Mouse (Mus musculus): ENCODE measurements around the gene Kcnk16. TPM values are rescaled to one million over a fixed set of nuclear protein-coding genes. Genes with fewer than 3 reads are reported as not detected.

The Kcnk16 gene
- total RNA-seq, 2 experiments from 2014 or later, result not detected

DNA sequence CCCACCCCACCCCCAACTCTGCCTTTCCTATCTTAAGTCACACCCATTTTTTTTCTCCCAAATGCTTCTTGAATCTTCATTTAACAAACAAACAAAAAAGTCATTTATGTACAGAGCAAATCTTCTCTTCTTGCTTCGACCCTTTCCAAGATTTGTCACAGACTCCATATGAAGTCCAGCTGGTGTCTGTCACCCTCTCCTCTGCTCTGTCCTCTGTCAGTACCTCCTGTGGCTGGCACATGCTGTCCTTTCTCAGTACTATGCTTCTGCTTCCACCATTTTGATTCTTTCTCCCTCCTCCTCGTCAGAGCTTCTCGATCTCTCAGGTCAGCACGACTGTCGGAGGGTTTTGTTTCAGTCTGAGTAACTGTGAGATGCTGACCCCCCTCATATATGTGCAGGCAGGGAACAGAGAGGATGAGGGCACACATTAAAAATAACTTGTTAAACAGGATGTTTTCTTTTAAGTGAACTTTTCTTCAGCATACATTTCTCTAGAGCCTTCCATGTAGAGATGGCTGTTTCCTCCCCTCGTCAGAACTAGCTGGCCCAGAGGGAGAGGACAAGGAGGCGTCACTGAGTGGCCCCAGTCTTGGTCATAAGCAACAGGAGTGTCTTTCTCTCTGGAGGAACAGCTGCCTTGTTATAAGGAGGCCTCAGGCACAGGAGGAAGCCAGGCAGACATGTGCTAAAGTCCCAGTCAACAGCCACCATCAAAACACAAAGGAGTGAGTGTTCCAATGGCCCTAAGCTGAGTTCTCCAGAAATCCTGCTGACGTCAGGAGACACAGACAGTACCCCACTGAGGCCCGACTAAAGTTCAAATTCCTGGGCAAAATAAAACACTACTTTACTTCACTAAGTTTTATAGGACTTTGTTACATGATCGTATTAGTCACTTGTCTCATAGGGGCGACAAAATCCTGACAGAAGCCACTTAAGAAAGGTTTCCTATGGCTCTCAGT lies 35.7 kb downstream of the Kcnk16 start:
- DNase-seq (ENCODE audit: low spot score in 2 of 2), result no peak

DNA sequence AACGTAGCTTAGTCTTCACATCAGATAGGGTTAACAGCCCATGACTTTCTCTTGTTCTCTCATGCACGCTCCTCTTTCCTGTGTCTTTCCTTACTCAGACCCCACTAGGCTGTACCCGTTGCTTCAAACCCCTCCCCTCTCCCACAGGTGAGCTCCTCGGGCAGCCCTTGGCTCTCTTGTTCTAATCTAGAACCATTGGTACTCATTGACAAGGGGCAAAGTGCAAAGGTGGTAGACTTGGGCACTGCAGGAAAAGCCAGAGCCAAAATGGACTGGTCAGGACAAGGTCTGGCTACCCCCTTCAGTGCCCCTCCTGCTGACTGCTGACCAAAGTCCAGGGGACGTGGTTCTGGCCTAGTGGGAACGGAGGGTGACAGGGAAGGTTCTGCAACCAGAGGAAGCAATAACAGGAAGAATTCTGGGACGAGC lies 38.9 kb downstream of the Kcnk16 start:
- no peak for DNase-seq (ENCODE audit: low spot score in 2 of 2)

DNA sequence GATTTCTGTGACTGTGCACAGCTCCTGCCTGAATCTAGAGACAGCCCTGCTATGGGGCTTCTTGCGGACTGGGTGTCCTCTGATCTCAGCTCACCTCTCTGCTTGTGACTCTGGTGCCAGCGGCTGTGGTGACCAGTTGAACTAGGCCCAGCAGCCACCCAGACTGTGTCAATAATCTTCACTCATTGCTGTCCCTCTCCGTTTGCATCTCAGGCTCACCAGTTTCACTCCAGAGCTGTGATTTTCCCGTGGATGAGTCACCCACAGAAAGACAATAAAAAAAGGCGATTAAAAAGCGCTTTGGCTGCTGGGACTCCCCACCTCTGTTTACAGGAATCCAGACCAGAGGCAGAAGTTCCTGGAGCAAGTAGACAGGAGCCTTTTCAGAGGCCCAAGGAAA lies 39.6 kb downstream of the Kcnk16 start:
- no peak for DNase-seq (ENCODE audit: low spot score in 2 of 2)

DNA sequence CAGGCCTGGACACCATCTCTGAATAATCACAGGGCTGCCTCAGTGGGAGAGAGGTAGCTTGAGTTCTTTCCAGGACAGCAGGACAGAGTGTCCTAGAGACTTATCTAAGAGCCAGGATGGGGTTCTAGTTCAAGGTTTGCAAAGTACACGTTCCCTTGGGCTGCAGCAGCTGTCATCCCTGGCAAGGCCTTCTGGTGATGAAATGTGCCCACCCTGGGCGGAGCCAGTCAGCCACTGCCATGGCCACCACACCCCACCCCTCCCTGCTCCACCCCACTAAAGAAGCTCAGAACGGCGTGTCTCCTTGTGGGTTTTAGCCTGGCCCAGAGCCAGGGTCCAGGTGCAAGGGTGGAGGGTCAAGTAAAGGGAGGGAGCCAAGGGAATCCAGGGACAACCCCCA lies 40.7 kb downstream of the Kcnk16 start:
- peak in 1 of 2 experiments; percentile 26 for DNase-seq (ENCODE audit: low spot score in 2 of 2)

DNA sequence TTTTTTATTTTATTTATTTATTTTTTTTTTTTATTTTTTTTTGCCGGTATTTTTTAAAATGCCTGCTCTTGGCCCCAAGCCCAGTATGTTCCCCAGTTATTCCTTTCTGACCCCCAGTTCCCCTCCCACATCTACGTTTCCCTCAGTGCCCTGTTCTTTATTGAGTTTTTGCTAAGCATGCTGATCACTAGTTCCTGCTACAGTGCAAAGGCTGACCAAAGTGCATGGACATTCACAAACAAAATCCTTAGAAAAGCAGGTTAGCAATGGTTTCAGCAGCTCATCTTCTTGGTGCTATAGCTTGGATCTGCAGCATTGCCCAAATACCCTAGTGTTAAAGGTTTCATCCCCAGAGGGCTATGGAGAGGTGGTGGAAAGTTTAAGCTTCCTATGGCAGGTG lies 42.0 kb downstream of the Kcnk16 start:
- DNase-seq (ENCODE audit: low spot score in 2 of 2), result no peak

DNA sequence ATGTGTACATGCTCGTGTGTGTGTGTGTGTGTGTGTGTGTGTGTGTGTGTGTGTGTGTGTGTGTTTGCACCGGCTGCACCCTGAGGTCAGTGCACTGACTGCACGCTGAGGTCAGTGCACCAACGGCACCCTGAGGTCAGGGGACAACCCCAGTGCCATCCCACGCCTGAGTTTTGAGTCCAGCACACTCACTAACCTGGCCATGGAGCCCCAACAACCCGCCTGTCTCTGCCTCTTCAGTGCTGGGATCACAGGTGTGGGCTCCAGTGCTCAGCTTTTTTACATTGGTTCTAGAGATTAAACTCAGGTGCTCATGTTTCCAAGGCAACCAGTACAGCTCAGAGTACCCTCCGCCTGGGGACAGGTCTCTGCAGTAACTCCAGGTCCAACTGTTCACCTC lies 42.5 kb downstream of the Kcnk16 start:
- no peak for DNase-seq (ENCODE audit: low spot score in 2 of 2)

DNA sequence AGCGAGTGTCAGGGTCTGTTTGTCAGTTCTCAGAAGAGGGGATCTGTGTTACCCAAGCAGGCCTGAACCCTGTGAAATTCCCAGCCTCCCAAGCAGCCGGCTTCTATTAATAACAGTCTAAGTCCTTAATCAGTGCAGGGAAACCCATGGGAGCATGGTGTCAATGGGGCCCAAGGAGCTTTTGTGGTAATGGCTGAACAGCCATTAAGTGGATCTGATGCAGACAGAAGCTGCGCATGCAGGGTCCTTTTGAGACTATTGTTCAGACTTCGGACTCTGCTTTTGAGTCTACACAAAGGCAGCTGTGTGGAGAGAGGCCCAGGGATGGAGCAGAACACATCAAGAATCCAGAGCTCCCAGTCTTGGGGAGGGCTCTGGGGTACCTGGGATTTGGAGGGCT lies 43.5 kb downstream of the Kcnk16 start:
- DNase-seq (ENCODE audit: low spot score in 2 of 2), result no peak

DNA sequence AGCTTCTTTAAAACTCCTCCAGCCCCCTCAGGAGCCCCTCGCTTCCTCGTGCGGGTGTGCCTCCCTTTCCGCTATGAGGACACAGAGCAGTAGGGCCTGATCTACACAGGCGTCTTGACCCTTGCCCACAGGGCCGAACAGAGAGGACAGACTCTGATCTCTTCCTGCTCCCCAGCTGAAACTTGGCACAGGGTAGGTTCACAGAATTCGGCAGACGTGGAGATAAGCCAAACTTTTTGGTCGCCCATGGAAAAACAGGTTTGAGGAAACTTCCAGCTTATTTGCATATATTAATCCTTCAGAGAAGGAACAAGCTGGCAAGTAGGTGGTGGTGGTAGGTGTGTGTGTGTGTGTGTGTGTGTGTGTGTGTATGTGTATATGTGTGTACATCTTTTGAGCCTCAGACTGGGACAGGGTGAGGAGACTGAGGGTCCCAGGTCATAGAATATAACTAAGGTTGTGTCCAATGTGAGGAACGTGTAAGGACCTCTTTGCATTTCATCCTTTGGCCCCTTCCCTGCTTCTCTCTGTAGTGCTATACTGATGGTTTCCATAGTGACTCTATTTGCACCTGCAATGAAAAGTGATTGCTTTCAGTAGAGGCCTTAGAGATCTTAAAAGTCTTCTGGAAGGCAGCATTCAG lies 44.3 kb downstream of the Kcnk16 start:
- DNase-seq (ENCODE audit: low spot score in 2 of 2), result no peak

DNA sequence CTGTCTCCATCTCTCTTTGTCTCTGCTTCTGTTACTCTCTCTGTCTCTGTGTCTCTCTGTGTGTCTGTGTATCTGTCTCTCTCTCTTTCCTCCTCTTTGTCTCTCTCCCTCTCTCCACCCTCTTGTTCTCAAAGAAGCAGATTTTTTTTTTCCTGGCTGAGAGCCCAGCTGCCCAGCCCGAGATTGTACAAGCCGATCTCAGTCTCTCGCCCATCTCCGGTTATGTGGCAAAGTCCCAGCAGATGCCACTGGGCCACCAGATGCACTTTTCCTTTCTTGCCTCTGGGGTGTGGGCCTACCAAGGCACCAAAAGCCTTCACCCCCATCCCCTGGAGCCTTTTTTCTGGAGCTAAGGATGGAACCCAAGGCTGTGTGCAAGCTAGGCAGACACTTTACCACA lies 44.8 kb downstream of the Kcnk16 start:
- DNase-seq (ENCODE audit: low spot score in 2 of 2), result no peak

DNA sequence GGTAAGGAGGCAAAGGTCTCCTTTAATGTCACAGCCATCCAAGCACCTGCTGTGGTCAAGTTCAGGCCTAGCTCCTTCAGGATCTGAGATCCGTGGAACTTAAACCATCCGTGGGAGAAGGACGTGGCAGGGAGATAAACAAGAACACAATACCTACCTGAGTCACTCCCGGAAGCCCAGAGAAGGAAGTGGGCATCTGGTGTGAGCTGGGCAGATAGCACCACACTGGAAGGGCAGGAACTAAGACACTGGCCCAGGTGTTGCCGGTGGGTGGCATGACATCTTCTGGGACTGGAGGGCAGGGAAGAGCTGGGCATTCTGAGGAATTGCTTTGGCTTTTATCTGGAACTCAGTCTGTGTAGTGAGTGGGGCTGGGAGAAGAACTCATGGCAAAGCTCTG lies 45.7 kb downstream of the Kcnk16 start:
- no peak for DNase-seq (ENCODE audit: low spot score in 2 of 2)

DNA sequence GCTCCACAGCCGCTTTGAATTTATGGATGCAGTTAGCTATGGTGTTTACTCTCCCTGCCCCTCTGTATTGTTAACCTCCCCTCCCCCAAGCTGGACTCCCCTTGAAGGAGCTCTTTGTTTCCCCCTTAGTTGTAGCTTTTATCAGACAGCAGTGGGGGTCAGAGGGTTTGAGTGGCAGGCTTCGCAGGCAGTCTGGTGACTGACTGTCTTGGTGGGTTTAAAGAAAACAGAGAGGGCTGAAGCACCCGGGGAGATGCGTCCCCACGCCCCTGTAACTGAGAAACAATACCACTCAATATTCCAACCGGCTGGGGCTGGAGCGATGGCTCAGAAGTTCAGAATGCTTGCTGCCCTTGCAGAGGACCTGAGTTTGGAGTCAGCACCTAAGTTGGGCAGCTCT lies 47.9 kb downstream of the Kcnk16 start:
- DNase-seq (ENCODE audit: low spot score in 2 of 2), result no peak

DNA sequence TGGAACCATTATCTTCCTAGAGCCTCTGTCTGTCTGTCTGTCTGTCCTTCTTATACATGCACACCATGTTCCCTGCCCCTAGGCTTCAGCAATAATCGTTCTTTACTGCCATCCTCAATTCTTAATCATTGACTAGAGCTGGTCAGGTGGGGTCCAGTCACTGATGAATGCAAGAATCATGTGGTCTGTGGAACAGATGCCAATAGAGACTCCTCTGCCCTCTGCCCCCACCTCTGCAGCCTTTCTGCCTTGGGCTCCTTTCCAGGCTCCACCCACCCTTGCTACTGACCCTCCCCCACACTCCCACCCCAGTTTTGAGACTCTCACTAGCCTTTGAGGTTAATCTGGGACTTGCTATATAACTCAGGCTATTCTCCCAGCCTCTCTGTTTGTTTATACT lies 49.1 kb downstream of the Kcnk16 start:
- DNase-seq (ENCODE audit: low spot score in 2 of 2), result no peak

DNA sequence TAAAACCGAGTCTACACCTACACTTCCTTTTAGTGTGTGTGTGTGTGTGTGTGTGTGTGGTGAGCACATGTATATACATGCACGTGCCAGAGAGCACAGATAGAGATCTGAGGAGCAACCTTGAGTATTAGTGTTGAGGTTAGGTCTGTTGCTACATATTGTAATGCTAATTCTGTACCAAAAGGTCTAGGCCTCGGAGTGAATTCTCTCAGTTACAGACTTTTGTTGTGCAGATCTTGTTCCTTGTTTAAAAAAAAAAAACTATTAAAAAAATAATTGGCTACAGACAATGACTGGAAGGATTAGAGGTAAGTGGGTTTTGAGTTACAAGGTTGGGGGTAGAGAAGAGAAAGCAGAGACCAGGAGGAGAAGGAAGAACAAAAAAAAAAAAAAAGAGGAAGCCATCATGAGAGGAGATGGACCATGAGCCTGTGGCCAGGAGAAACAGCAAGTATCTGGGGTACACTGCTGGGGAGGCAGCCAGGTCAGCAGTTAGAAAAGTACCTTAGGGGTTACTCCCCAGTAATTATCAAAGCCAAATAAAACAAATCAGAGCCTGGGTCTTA lies 51.6 kb downstream of the Kcnk16 start:
- DNase-seq (ENCODE audit: low spot score in 2 of 2), result no peak

DNA sequence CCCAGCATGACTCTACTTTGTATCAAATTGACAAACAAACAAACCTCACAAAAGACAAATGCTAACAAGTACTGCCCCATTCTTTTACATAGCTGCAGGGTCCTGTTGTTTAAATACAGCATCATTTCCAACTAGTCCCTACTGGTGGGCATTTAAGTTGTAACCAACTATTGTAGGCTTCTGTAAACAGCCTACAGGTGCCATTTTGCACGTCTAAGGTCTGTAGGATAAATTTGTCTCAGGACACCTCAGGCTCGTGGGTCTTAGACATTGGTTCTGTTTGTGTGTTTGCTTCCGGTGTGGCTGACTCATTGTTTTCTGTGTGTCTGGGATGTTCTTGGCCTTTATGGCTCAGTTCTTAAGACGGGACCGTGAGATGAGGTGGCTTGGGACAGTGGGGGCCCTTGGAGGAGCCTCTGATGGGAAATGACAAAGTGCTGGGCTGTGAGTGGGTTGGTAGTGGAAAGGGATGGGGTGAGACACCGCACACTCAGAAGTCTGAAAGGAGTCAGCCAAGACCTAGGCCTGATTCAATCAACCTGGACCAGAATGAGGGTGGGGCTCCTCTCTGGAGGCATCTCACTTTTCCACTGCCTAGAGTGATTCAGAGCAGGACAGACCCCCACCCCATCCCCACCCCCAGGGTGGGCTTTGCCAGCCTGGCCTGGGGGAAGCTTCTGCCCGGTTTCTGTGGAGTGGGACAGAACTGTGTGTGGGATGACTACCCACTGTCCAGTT lies 52.3 kb downstream of the Kcnk16 start:
- no peak for DNase-seq (ENCODE audit: low spot score in 2 of 2)

DNA sequence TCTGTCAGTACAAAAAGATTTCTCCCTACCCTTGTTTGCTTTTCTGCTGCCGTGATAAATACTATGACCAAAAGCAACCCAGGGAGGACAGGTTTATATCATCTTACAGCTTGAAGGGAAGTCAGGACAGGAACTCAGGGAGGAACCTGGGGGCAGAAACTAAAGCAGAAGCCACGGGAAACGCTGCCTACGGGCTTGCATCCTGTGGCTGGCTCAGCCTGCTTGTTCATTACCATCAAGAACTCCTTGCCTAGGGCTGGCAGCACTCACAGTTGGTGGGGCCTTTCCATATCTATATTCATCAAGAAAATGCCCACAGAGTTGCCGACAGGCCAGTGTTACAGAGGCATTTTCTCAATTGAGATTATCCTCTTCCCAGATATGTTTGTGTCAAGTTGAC lies 53.2 kb downstream of the Kcnk16 start:
- no peak for DNase-seq (ENCODE audit: low spot score in 2 of 2)

DNA sequence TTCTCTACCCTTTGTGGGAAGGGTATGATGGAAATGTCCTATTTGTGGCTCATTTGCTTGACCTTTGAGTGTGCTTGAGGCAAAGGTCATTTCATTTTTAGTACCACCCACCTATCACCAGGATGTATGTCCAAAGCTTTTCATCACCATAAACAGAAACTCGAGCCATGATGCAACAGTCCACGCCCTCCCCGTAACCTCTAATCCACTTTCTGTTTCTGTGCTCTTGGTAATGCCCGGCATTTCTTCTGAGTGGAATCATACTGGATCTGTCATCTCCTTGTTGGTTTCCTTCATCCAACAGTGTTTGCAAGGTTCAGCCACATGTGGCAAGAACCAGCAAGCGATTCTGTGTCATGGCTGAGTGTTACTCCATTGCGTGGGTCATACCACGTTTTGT lies 54.9 kb downstream of the Kcnk16 start:
- DNase-seq (ENCODE audit: low spot score in 2 of 2), result no peak

DNA sequence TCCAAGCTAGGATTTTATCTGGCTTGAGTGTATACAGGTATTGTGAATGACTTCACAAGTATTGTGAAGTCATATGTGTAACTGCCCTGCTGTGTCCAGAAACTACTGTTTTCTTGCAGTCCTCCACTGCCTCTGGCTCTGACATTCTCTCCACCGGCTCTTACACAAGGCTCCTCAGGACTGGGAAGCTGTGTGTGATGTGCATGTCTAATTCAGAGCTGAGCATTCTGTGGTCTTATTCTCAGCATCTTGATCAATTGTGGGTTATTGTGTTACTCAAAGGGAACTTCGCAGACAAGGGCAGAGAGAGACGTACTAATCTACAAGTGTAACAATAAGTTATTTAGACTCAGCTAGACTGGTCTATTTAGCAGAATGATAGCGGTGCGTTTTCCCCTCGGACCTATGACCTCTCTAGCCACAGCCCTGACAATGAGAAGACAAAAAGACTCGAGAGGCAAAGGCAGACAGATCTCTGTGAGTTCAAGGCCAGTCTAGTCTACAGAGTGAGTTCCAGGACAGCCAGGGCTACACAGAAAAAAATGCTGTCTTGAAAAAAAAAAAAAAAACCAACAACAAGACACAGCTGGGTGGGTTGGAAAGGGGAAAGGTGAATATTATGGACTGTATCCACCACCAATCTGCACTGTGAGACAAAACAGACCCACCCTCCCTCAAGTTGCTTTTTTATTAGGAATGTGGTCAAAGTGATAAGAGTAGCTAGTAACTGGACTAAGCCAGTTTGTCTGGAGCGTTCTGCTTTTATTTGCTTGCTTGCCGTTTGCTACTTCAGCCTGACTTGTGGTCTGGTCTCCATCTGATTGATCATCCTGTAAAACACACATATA lies 57.0 kb downstream of the Kcnk16 start:
- DNase-seq (ENCODE audit: low spot score in 2 of 2), result no peak
